Mouse (Mus musculus): ENCODE data around the gene Endov. TPM values are rescaled to one million over a fixed set of nuclear protein-coding genes. Genes with fewer than 3 reads are reported as not detected.

The Endov gene
- total RNA-seq, 2 experiments from 2014 or later, result 34.7 to 36.2 TPM

GRCm38 (mm10) chr11:119516677-119517361 is 25.7 kb downstream of the Endov start:
- peak; percentile 62 to 75 for DNase-seq (ENCODE audit: low spot score in 2 of 2)

GRCm38 (mm10) chr11:119519387-119519786 is 28.2 kb downstream of the Endov start:
- DNase-seq (ENCODE audit: low spot score in 2 of 2), result no peak

GRCm38 (mm10) chr11:119520005-119520712 is 29.0 kb downstream of the Endov start:
- peak in 1 of 2 experiments; percentile 52 for DNase-seq (ENCODE audit: low spot score in 2 of 2)

GRCm38 (mm10) chr11:119520713-119521063 is 29.5 kb downstream of the Endov start:
- DNase-seq (ENCODE audit: low spot score in 2 of 2), result no peak

GRCm38 (mm10) chr11:119521920-119522710 is 31.0 kb downstream of the Endov start:
- DNase-seq (ENCODE audit: low spot score in 2 of 2), result no peak

- DNase-seq (ENCODE audit: low spot score in 2 of 2), result no peak
These were observed 31.6 kb downstream of the Endov start for GRCm38 (mm10) chr11:119522779-119523178.

- DNase-seq (ENCODE audit: low spot score in 2 of 2), result no peak
These were observed 32.2 kb downstream of the Endov start for GRCm38 (mm10) chr11:119523392-119523791.

GRCm38 (mm10) chr11:119524545-119524949 is 33.4 kb downstream of the Endov start:
- DNase-seq (ENCODE audit: low spot score in 2 of 2), result peak in 1 of 2 experiments; percentile 79

GRCm38 (mm10) chr11:119526068-119526966 is 35.2 kb downstream of the Endov start:
- DNase-seq (ENCODE audit: low spot score in 2 of 2), result no peak

GRCm38 (mm10) chr11:119528930-119529329 is 37.8 kb downstream of the Endov start:
- DNase-seq (ENCODE audit: low spot score in 2 of 2), result peak in 1 of 2 experiments; percentile 49

GRCm38 (mm10) chr11:119532460-119532859 is 41.3 kb downstream of the Endov start:
- DNase-seq (ENCODE audit: low spot score in 2 of 2), result peak in 1 of 2 experiments; percentile 55

- DNase-seq (ENCODE audit: low spot score in 2 of 2), result no peak
These were observed 42.6 kb downstream of the Endov start for GRCm38 (mm10) chr11:119533745-119534144.

- no peak for DNase-seq (ENCODE audit: low spot score in 2 of 2)
These were observed 48.8 kb downstream of the Endov start for GRCm38 (mm10) chr11:119539944-119540343.

GRCm38 (mm10) chr11:119540560-119540959 is 49.4 kb downstream of the Endov start:
- DNase-seq (ENCODE audit: low spot score in 2 of 2), result no peak

- DNase-seq (ENCODE audit: low spot score in 2 of 2), result no peak
These were observed 49.9 kb downstream of the Endov start for GRCm38 (mm10) chr11:119541082-119541481.

GRCm38 (mm10) chr11:119542371-119542770 is 51.2 kb downstream of the Endov start:
- DNase-seq (ENCODE audit: low spot score in 2 of 2), result no peak

- DNase-seq (ENCODE audit: low spot score in 2 of 2), result peak in 1 of 2 experiments; percentile 41
These were observed 51.7 kb downstream of the Endov start for GRCm38 (mm10) chr11:119542886-119543285.

- no peak for DNase-seq (ENCODE audit: low spot score in 2 of 2)
These were observed 52.8 kb downstream of the Endov start for GRCm38 (mm10) chr11:119543816-119544517.

GRCm38 (mm10) chr11:119544518-119545105 is 53.5 kb downstream of the Endov start:
- DNase-seq (ENCODE audit: low spot score in 2 of 2), result no peak

GRCm38 (mm10) chr11:119545281-119545680 is 54.1 kb downstream of the Endov start:
- DNase-seq (ENCODE audit: low spot score in 2 of 2), result no peak
